Mouse (Mus musculus) embryonic facial prominence, embryonic 11.5 days (tissue): ENCODE measurements around the gene Med22. TPM values are rescaled to one million over a fixed set of nuclear protein-coding genes. Genes with fewer than 3 reads are reported as not detected.
"Not testable (repeated sequence)": the region's sequence is repeated elsewhere in the genome, so short reads cannot be mapped to it uniquely, and the experiment has no call there.

ENCODE experiments used
- ATAC-seq: fragments of 200-750 bp; cut with Nextera tagmentation; replicated peaks from 2 replicates; pipeline ENCODE4 v1.8.0; 2017; ENCODE audit warnings: low read depth; ENCODE audit not compliant: insufficient number of reproducible peaks, low FRiP score, low TSS enrichment
- DNase-seq: peaks from one replicate; pipeline ENCODE4 v3.0.0-alpha.2; 2015; ENCODE audit warnings: low spot score
- H3K27ac ChIP-seq: fragments of 300-500 bp; sonication (generic); replicated peaks from 2 replicates; pipeline ENCODE4 v1.5.1; 2014; ENCODE audit warnings: mild to moderate bottlenecking, low read depth, low read length, control low read depth
- H3K27me3 ChIP-seq: fragments of 300-500 bp; sonication (generic); 2 replicates; pipeline ENCODE4 v1.6.1; 2014; ENCODE audit warnings: mild to moderate bottlenecking, low read length, moderate library complexity, mixed read lengths; ENCODE audit not compliant: control insufficient read depth, insufficient read depth
- H3K36me3 ChIP-seq: fragments of 300-500 bp; sonication (generic); replicated peaks from 2 replicates; pipeline ENCODE4 v1.6.1; 2014; ENCODE audit warnings: low read depth, mild to moderate bottlenecking, low read length, moderate library complexity, mixed read lengths; ENCODE audit not compliant: control insufficient read depth, insufficient read depth
- H3K4me1 ChIP-seq: fragments of 300-500 bp; sonication (generic); 2 replicates; pipeline ENCODE4 v1.6.1; 2014; ENCODE audit warnings: low read length, mixed read lengths; ENCODE audit not compliant: control insufficient read depth, insufficient read depth
- H3K4me2 ChIP-seq: fragments of 300-500 bp; sonication (generic); 2 replicates; pipeline ENCODE4 v1.6.1; 2014; ENCODE audit warnings: low read depth, mild to moderate bottlenecking, control low read depth, low read length, moderate library complexity
- H3K4me3 ChIP-seq: fragments of 300-500 bp; sonication (generic); 2 replicates; pipeline ENCODE4 v1.5.1; 2014; ENCODE audit warnings: low read depth, low read length, control low read depth
- H3K9ac ChIP-seq: fragments of 300-500 bp; sonication (generic); replicated peaks from 2 replicates; pipeline ENCODE4 v1.6.1; 2014; ENCODE audit warnings: mild to moderate bottlenecking, control low read depth, low read length
- H3K9me3 ChIP-seq: fragments of 300-500 bp; sonication (generic); replicated peaks from 2 replicates; pipeline ENCODE4 v1.6.1; 2016; ENCODE audit warnings: mild to moderate bottlenecking, low read length, inconsistent platforms, mixed read lengths; ENCODE audit not compliant: control insufficient read depth
- whole genome bisulfite sequencing: fragments of 180-500 bp; shearing (Covaris S2); extraction: QIAGEN DNeasy Blood & Tissue Kit; methylation state at CpG from one replicate; pipeline ENCODE4 v1.1.7; 2014; 5-methylcytosine and 5-hydroxymethylcytosine counted together
- polyA plus RNA-seq: library from polyadenylated mRNA; unstranded; fragments of >200 nt; fragmentation: Nextera tagmentation; extraction: Ambion mirVana; gene quantifications from 2 replicates; pipeline ENCODE4 v1.2.1, GENCODE M21; 2014

Gene Med22
- polyA plus RNA-seq, 1 experiment from 2014 or later: 49.2 TPM

GRCm38 (mm10) chr2:26906431-26906830 is 4.0 kb downstream of the Med22 start:
- H3K27me3 ChIP-seq: no peaks in the 10 kb centered on the region
- H3K4me3 ChIP-seq: no peak overlapping the region
- no peaks in the 10 kb centered on the region for H3K4me1 ChIP-seq
- no peak overlapping the region for H3K27ac ChIP-seq
- 90% methylated on average over 3 of the region's 3 CpGs for WGBS
- ATAC-seq (no peak), DNase-seq (no peak)
- H3K9me3 ChIP-seq: no peaks in the 10 kb centered on the region
- no peak overlapping the region for H3K4me2 ChIP-seq
- H3K36me3 ChIP-seq: peaks cover 3% of the 10 kb centered on the region; the same call in 1 of the 2 replicates
- no peak overlapping the region for H3K9ac ChIP-seq

GRCm38 (mm10) chr2:26905936-26906335 is 4.5 kb downstream of the Med22 start:
- H3K4me1 ChIP-seq: no peaks in the 10 kb centered on the region
- ATAC-seq (no peak), DNase-seq (no peak)
- H3K36me3 ChIP-seq: peaks cover 3% of the 10 kb centered on the region; the same call in 1 of the 2 replicates
- H3K4me2 ChIP-seq: no peak overlapping the region
- no peak overlapping the region for H3K4me3 ChIP-seq
- WGBS: 77% methylated on average over 2 of the region's 2 CpGs
- H3K9ac ChIP-seq: no peak overlapping the region
- no peaks in the 10 kb centered on the region for H3K27me3 ChIP-seq
- H3K27ac ChIP-seq: no peak overlapping the region
- no peaks in the 10 kb centered on the region for H3K9me3 ChIP-seq

DNA sequence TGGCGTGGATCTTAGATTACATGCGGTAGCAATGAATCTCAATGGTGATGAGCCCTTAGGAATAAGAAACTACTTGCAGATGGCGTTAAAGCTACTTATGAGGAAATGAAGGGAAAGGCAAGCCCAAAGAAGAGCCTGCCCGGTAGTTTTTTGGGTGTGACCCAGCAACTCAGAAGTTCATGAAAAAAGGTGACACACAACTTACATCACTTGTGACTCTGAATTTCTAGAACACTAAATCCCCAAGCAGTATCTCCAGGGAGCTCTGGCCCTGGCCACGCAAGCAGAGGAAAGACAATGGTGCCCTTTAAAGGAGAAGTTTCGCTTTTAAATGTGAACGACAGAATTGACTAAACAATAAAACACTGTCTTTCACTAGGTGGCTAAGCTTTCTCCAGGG is 7.2 kb downstream of the Med22 start:
- peak overlapping the region; percentile 61 for H3K4me2 ChIP-seq
- H3K27me3 ChIP-seq: no peaks in the 10 kb centered on the region
- ATAC-seq (no peak), DNase-seq (no peak)
- peak overlapping the region; percentile 74 for H3K27ac ChIP-seq
- H3K36me3 ChIP-seq: peaks cover 11% of the 10 kb centered on the region
- H3K4me3 ChIP-seq: peak overlapping the region; percentile 76
- no peaks in the 10 kb centered on the region for H3K9me3 ChIP-seq
- H3K4me1 ChIP-seq: no peaks in the 10 kb centered on the region
- 8% methylated on average over 7 of the region's 7 CpGs for WGBS
- peak overlapping the region; percentile 67 for H3K9ac ChIP-seq

GRCm38 (mm10) chr2:26902467-26903220 is 7.8 kb downstream of the Med22 start, which contains the start of gene Surf6:
TSS of gene Surf6 (minus strand) at chr2:26902879.
- peak within 1 kb of the TSS; percentile 67 for H3K9ac ChIP-seq
- H3K4me3 ChIP-seq: peak within 1 kb of the TSS; percentile 76
- no peaks in the 10 kb centered on the region for H3K4me1 ChIP-seq
- H3K36me3 ChIP-seq: peaks cover 8% of the 10 kb centered on the region
- peak within 1 kb of the TSS; percentile 61 for H3K4me2 ChIP-seq
- H3K27me3 ChIP-seq: no peaks in the 10 kb centered on the region
- ATAC-seq (peak; percentile 93), DNase-seq (peak; percentile 98)
- WGBS: under 1% methylated on average over 41 of the region's 41 CpGs
- H3K27ac ChIP-seq: peak within 1 kb of the TSS; percentile 74
- H3K9me3 ChIP-seq: no peaks in the 10 kb centered on the region

GRCm38 (mm10) chr2:26901834-26902400 is 8.6 kb downstream of the Med22 start:
- Histone ChIP-seq H3K9ac (peak overlapping the region; percentile 67), H3K4me2 (peak overlapping the region; percentile 61), H3K4me3 (peak overlapping the region; percentile 76), H3K4me1 (no peaks in the 10 kb centered on the region), H3K27me3 (no peaks in the 10 kb centered on the region), H3K9me3 (no peaks in the 10 kb centered on the region), H3K36me3 (peaks cover 10% of the 10 kb centered on the region), H3K27ac (no peak overlapping the region)
- DNase-seq: no peak
- 14% methylated on average over 7 of the region's 7 CpGs for WGBS
- no peak for ATAC-seq

DNA sequence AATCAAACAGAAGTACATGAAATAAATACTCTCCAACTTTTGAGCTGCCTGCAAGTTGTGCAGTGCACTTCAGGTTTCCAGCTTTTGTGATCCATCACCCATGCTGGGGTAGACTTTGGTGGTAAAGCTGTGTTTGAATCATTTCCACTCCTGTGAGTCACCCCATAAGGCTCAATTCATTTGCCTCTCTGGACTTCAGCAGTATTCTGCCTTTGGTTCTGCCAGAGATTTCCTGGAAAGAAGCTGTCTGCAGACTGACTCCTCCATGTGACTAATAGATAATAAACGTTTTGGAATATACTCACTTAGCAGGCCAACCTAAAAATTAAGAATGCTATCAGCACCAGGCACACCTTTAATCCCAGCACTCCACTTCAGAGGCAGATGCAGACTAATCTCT is 9.7 kb downstream of the Med22 start:
- Histone ChIP-seq H3K4me2 (no peak overlapping the region), H3K27ac (no peak overlapping the region), H3K4me3 (no peak overlapping the region), H3K4me1 (no peaks in the 10 kb centered on the region), H3K9me3 (no peaks in the 10 kb centered on the region), H3K27me3 (no peaks in the 10 kb centered on the region), H3K36me3 (peaks cover 13% of the 10 kb centered on the region), H3K9ac (no peak overlapping the region)
- 78% methylated on average over 1 of the region's 1 CpGs for WGBS
- DNase-seq (no peak), ATAC-seq (no peak)

DNA sequence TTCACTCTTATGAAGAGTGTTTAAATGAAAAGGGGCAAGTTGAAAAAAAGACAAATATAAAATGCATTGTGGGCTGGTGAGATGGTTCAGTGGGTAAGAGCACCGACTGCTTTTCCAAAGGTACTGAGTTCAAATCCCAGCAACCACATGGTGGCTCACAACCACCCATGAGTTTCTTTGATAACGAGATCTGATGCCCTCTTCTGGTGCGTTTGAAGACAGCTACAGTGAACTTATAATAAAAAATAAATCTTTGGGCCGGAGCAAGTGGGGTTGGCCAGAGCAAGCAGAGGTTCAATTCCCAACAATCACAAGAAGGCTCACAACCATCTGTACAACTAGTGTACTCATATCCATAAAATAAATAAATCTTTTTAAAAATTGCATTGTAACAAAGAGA is 14.6 kb downstream of the Med22 start:
- H3K36me3 ChIP-seq: peaks cover 23% of the 10 kb centered on the region
- no peak for DNase-seq

GRCm38 (mm10) chr2:26886170-26886569 is 24.3 kb downstream of the Med22 start:
- not testable (repeated sequence) for DNase-seq, H3K4me1 ChIP-seq, H3K27me3 ChIP-seq, H3K4me3 ChIP-seq, H3K27ac ChIP-seq, H3K36me3 ChIP-seq, ATAC-seq, H3K9ac ChIP-seq, H3K9me3 ChIP-seq, H3K4me2 ChIP-seq
- 83% methylated on average over 4 of the region's 4 CpGs for WGBS

More for the DNA sequence above, 14.6 kb downstream of the Med22 start:
- no peak overlapping the region for H3K9ac ChIP-seq
- H3K4me1 ChIP-seq: no peaks in the 10 kb centered on the region
- no peaks in the 10 kb centered on the region for H3K9me3 ChIP-seq
- WGBS: 89% methylated on average over 4 of the region's 4 CpGs
- H3K4me3 ChIP-seq: no peak overlapping the region
- no peaks in the 10 kb centered on the region for H3K27me3 ChIP-seq
- no peak overlapping the region for H3K4me2 ChIP-seq
- ATAC-seq: no peak
- no peak overlapping the region for H3K27ac ChIP-seq
